Mouse (Mus musculus): ENCODE data around the gene Vps35l.

The Vps35l gene

GRCm38 (mm10) chr7:118879466-118880029 lies 139.5 kb downstream of the Vps35l start:
- no peak for DNase-seq (ENCODE audit: low read depth, low spot score)

- DNase-seq (ENCODE audit: low read depth, low spot score), result no peak
Observed at GRCm38 (mm10) chr7:118883957-118884356, 143.9 kb downstream of the Vps35l start.

DNA sequence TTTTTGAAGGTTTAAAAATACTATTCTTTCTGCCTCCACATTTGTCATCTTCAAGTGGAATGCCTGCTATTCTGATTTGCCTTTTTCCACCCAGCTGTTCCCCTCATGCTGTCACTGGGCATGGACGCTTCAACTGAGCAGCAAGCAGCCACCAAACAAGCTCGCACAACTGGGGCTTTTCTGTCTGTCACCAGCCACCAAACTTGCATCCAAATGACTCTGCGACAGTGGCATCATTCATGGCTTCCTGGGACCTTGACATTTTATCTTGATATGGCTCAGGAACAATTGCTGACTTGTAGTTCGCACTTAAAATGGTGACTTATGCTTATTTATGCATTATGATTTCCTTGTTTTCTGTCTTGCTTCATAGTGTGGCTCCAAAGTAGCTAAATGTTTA lies 144.9 kb downstream of the Vps35l start:
- no peak for DNase-seq (ENCODE audit: low read depth, low spot score)

DNA sequence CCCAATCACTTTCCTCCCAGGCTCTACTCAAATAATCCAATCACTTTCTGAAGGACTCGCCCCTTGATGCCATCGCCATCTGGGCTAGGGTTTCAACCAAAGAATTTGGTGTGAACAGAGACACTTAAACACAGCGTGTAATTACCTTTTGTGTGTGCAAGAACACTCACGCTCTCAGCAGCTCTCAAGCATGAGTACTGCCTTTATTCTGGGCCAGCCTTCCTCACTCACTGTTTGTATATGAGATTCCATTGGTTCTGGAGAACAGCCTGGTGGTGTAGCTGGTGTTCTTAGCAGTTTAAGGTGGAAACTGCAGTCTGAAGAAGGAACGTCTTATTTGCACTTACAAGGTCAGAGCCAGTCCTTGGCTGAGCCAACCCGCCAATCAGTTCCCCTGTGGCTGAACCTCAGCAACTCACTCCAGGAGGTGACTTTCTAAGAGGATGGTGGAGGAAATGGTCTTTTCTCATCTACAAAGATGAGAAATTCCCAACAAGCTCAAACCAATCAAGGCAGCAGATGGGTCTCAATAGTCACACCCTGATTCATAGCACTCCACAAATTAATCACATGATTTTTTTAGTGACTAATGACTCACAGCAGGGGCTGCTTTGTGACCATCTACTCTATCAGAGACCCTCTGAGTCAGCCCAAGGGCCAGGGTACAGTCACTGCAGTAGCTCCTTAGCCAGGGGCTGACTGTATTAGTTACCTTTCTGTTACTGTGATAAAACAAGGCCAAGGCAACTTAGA lies 147.5 kb downstream of the Vps35l start:
- no peak for DNase-seq (ENCODE audit: low read depth, low spot score)

GRCm38 (mm10) chr7:118889046-118889680 lies 149.1 kb downstream of the Vps35l start:
- no peak for DNase-seq (ENCODE audit: low read depth, low spot score)

Data from c-Kit-negative CD71-positive TER-119-positive erythroid progenitor cells, embryonic 14.5 days (primary cell).